Mouse (Mus musculus) midbrain, embryonic 15.5 days (tissue): Measurements from ENCODE around the gene Ncoa1. TPM values are rescaled to one million over a fixed set of nuclear protein-coding genes. Genes with fewer than 3 reads are reported as not detected.

ENCODE experiments used
- ATAC-seq: fragments of 200-750 bp; cut with Nextera tagmentation; replicated peaks from 2 replicates; pipeline ENCODE4 v1.8.0; 2017; ENCODE audit warnings: moderate TSS enrichment
- H3K27ac ChIP-seq: fragments of 300-500 bp; sonication (generic); 2 replicates; pipeline ENCODE4 v1.5.1; 2015; ENCODE audit warnings: mild to moderate bottlenecking, inconsistent platforms
- H3K27me3 ChIP-seq: fragments of 300-500 bp; sonication (generic); replicated peaks from 2 replicates; pipeline ENCODE4 v1.6.1; 2015; ENCODE audit warnings: inconsistent platforms
- H3K36me3 ChIP-seq: fragments of 300-500 bp; sonication (generic); replicated peaks from 2 replicates; pipeline ENCODE4 v1.6.1; 2015; ENCODE audit warnings: inconsistent platforms
- H3K4me1 ChIP-seq: fragments of 300-500 bp; sonication (generic); 2 replicates; pipeline ENCODE4 v1.6.1; 2015; ENCODE audit warnings: inconsistent platforms
- H3K4me2 ChIP-seq: fragments of 300-500 bp; sonication (generic); 2 replicates; pipeline ENCODE4 v1.6.1; 2015; ENCODE audit warnings: inconsistent platforms, mild to moderate bottlenecking, moderate library complexity
- H3K4me3 ChIP-seq: fragments of 300-500 bp; sonication (generic); 2 replicates; pipeline ENCODE4 v1.5.1; 2015; ENCODE audit warnings: mild to moderate bottlenecking, inconsistent platforms
- H3K9ac ChIP-seq: fragments of 300-500 bp; sonication (generic); 2 replicates; pipeline ENCODE4 v1.6.1; 2015; ENCODE audit warnings: mild to moderate bottlenecking, inconsistent platforms
- H3K9me3 ChIP-seq: fragments of 300-500 bp; sonication (generic); 2 replicates; pipeline ENCODE4 v1.6.1; 2016; ENCODE audit warnings: inconsistent platforms
- WGBS: fragments of 180-500 bp; shearing (Covaris S2); methylation state at CpG from one replicate; pipeline ENCODE4 v1.1.7; 2015; ENCODE audit warnings: mixed read lengths; 5-methylcytosine and 5-hydroxymethylcytosine counted together
- polyA plus RNA-seq: library from polyadenylated mRNA; unstranded; fragments of >200 nt; fragmentation: Nextera tagmentation; extraction: Ambion mirVana; gene quantifications from 2 replicates; pipeline ENCODE4 v1.2.1, GENCODE M21; 2015

Gene Ncoa1
- polyA plus RNA-seq, 1 experiment from 2014 or later: 12.5 TPM

DNA sequence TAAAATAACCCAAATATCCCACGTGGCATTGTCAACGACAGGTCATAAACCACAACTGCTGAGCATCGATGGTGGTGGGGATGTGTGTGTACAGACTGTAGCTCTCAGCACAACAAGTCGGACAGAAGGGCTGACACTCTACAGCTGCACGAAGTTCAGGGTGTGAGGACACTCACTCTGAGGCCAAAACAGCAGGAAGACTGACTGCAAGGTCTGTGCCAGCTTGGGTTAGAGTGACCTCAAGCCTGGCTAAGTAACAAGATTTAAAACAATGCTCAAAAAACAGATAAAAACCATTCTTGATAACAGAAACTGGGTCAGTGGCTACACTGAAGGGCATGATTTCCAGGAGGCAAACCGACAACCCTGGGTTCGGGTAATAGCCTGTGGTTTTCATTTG is 246.8 kb downstream of the Ncoa1 start:
- Histone ChIP-seq H3K9ac (no peak overlapping the region), H3K4me3 (no peak overlapping the region), H3K4me1 (peaks cover 18% of the 10 kb centered on the region), H3K36me3 (0 out of 2 replicates have a peak, but pooled peaks cover 5% of the 10 kb centered on the region), H3K27me3 (no peaks in the 10 kb centered on the region), H3K27ac (no peak overlapping the region), H3K9me3 (no peaks in the 10 kb centered on the region), H3K4me2 (no peak overlapping the region)
- no peak for ATAC-seq
- WGBS: 95% methylated on average over 7 of the region's 7 CpGs

- H3K36me3 ChIP-seq: peaks cover 17% of the 10 kb centered on the region; the same call in 1 of the 2 replicates
- H3K4me1 ChIP-seq: no peaks in the 10 kb centered on the region
- H3K9ac ChIP-seq: no peak overlapping the region
- H3K9me3 ChIP-seq: no peaks in the 10 kb centered on the region
- H3K27ac ChIP-seq: no peak overlapping the region
- H3K4me2 ChIP-seq: no peak overlapping the region
- H3K4me3 ChIP-seq: no peak overlapping the region
- ATAC-seq: no peak
- no peaks in the 10 kb centered on the region for H3K27me3 ChIP-seq
- 61% methylated on average over 8 of the region's 8 CpGs for WGBS
These were observed 264.1 kb downstream of the Ncoa1 start for GRCm38 (mm10) chr12:4212908-4213307.

DNA sequence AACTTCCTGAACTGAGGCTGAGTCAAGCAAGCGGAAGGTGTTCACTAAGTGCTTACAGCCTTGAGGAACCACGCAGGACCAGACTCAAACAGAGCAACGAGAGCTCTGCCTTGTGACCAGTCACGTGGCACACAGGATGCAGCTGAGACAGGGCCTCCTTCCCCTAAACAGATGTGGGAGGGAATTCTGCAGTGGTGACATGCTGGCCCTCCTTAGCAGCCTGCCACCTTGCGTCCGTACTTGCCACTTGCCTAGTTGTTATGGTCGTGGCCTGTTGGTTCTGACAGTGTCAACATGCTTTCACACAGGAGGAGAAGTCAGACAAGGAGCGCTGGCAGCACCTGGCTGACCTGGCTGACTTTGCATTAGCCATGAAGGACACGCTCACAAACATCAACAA is 265.8 kb downstream of the Ncoa1 start:
- Histone ChIP-seq H3K9me3 (no peaks in the 10 kb centered on the region), H3K4me2 (no peak overlapping the region), H3K4me1 (no peaks in the 10 kb centered on the region), H3K36me3 (peaks cover 18% of the 10 kb centered on the region; the same call in 1 of the 2 replicates), H3K9ac (no peak overlapping the region), H3K4me3 (no peak overlapping the region), H3K27ac (no peak overlapping the region), H3K27me3 (no peaks in the 10 kb centered on the region)
- WGBS: 93% methylated on average over 9 of the region's 9 CpGs
- ATAC-seq: no peak

DNA sequence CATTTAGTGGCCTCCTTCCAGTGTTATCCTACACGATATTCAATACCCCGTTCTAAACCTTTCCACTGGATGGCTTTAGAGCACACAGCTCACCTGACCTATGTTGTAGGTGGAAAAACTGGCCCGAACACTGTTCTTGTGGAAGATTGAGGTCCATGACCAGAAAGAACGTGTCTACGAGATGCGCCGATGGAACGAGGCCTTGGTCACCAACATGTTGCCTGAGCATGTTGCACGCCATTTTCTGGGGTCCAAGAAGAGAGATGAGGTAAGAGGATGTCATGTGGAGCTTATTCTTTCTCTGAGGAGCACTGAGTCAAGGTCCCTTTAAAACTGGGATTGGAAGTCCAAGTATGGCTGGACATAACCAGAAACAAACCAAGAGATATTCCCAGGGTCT is 267.8 kb downstream of the Ncoa1 start:
- Histone ChIP-seq H3K27ac (no peak overlapping the region), H3K4me1 (no peaks in the 10 kb centered on the region), H3K27me3 (no peaks in the 10 kb centered on the region), H3K4me2 (no peak overlapping the region), H3K36me3 (peaks cover 23% of the 10 kb centered on the region; the same call in 1 of the 2 replicates), H3K4me3 (no peak overlapping the region), H3K9me3 (no peaks in the 10 kb centered on the region), H3K9ac (no peak overlapping the region)
- ATAC-seq: no peak
- WGBS: 97% methylated on average over 9 of the region's 9 CpGs

GRCm38 (mm10) chr12:4208405-4209133 is 268.4 kb downstream of the Ncoa1 start:
- Histone ChIP-seq H3K27me3 (no peaks in the 10 kb centered on the region), H3K4me1 (no peaks in the 10 kb centered on the region), H3K36me3 (peaks cover 17% of the 10 kb centered on the region; the same call in 1 of the 2 replicates), H3K4me2 (no peak overlapping the region), H3K9ac (no peak overlapping the region), H3K27ac (no peak overlapping the region), H3K4me3 (no peak overlapping the region), H3K9me3 (no peaks in the 10 kb centered on the region)
- 80% methylated on average over 13 of the region's 15 CpGs for WGBS
- no peak for ATAC-seq

DNA sequence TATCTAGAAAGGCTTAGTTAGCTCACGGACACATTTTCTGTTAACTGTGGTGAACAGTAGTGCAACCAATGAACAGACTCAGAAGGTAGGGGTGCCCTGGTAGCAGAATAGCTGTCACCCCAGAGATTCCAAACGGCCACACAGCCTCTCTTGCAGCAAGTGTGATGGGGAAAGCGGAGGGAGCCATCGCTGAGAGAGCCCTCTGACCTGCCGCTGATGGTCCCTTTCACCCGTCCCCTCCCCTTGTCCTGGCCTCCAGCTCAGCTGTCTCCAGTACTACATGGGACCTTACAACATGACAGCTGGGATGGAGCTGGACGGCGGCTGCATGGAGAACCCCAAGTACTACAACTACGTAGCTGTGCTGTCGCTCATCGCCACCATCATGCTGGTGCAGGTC is 270.9 kb downstream of the Ncoa1 start:
- no peak for ATAC-seq
- Histone ChIP-seq H3K36me3 (peaks cover 8% of the 10 kb centered on the region; the same call in 1 of the 2 replicates), H3K4me1 (no peaks in the 10 kb centered on the region), H3K9me3 (no peaks in the 10 kb centered on the region), H3K9ac (no peak overlapping the region), H3K27ac (no peak overlapping the region), H3K4me2 (no peak overlapping the region), H3K4me3 (no peak overlapping the region), H3K27me3 (no peaks in the 10 kb centered on the region)
- WGBS: 93% methylated on average over 11 of the region's 11 CpGs

DNA sequence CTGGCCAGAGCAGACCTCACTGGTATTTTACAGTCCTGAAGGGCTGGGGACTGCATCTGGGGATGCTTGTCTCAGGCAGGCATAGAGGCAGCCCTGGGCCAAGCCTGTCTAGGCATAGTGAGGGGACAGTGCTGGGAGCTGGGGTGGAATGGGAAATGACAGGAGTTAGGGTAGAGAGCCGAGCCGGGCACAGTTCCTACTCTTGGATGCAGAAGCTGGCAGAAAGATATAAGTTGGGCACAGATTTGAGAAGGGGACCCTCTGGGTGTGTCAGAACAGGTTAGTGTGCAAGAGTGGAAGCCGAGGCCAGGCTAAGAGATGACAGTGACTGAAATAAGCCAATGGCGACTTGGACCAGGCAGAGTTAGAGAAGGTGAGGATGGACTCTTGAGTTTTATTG is 274.8 kb downstream of the Ncoa1 start:
- whole genome bisulfite sequencing: 93% methylated on average over 4 of the region's 4 CpGs
- no peak for ATAC-seq

DNA sequence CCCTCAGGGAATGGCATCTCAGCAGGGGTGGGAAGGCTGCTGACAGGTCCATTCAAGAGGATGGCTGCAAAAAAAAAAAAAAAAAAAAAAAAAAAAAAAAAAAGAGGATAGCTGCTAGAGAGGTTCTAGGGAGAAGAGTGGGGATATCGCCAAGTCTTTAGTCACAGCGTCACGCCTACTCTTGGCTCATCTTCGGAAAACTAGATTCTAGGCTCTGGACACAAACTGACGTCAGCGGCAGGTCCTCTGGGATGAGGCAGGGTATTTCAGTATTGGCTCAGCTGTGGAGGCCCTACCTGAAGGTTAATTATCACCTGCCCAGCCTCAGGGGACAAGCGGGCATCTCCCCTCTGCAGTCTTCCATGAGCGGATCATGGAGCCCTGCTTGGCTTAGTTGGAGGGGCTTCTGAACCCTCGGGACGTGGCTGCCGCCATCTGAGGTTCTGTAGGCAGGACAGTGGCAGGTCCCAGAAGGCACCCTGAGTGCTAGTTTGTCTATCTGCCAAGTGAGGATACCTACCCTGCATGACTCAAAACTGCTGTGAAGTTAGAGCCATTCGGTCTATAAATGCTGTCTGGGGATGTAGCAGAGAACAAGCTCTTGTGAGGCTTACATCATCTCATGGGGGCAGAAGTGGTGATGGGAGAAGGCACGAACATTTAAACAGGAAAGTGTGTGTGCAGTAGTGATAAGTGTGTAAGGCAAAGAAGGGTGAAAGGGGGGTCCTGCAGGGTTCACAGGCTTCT is 275.4 kb downstream of the Ncoa1 start:
- Histone ChIP-seq H3K9ac (no peak overlapping the region), H3K27ac (no peak overlapping the region), H3K4me3 (no peak overlapping the region), H3K36me3 (peaks cover 6% of the 10 kb centered on the region; the same call in 1 of the 2 replicates), H3K27me3 (no peaks in the 10 kb centered on the region), H3K4me1 (no peaks in the 10 kb centered on the region), H3K4me2 (no peak overlapping the region), H3K9me3 (no peaks in the 10 kb centered on the region)
- 86% methylated on average over 13 of the region's 13 CpGs for WGBS
- no peak for ATAC-seq

More for the DNA sequence above, 274.8 kb downstream of the Ncoa1 start:
- no peaks in the 10 kb centered on the region for H3K9me3 ChIP-seq
- peaks cover 6% of the 10 kb centered on the region; the same call in 1 of the 2 replicates for H3K36me3 ChIP-seq
- no peaks in the 10 kb centered on the region for H3K27me3 ChIP-seq
- H3K4me1 ChIP-seq: no peaks in the 10 kb centered on the region
- H3K27ac ChIP-seq: no peak overlapping the region
- no peak overlapping the region for H3K4me2 ChIP-seq
- no peak overlapping the region for H3K9ac ChIP-seq
- H3K4me3 ChIP-seq: no peak overlapping the region

DNA sequence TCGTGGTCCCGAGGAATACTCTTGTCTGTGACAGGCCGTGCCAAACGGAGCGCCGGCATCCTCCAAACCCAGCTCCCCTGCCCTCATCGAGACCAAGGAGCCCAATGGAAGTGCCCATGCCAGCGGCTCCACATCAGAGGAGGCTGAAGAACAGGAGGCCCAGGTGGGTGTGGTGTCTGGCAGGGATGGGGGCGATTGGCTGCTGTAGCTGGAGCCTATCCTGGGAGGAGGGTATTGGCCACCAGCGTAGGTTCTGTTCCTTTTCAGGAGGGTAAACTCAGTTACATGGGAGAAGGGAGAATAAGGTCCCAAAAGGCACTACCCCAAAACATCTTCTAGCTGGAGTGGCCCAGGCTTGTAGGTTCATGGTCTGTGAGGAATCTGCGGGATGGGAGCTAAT is 277.7 kb downstream of the Ncoa1 start:
- no peak for ATAC-seq
- Histone ChIP-seq H3K4me2 (no peak overlapping the region), H3K4me1 (no peaks in the 10 kb centered on the region), H3K27me3 (no peaks in the 10 kb centered on the region), H3K27ac (no peak overlapping the region), H3K9ac (no peak overlapping the region), H3K36me3 (no peaks in the 10 kb centered on the region), H3K4me3 (no peak overlapping the region), H3K9me3 (no peaks in the 10 kb centered on the region)
- WGBS: 97% methylated on average over 11 of the region's 11 CpGs

DNA sequence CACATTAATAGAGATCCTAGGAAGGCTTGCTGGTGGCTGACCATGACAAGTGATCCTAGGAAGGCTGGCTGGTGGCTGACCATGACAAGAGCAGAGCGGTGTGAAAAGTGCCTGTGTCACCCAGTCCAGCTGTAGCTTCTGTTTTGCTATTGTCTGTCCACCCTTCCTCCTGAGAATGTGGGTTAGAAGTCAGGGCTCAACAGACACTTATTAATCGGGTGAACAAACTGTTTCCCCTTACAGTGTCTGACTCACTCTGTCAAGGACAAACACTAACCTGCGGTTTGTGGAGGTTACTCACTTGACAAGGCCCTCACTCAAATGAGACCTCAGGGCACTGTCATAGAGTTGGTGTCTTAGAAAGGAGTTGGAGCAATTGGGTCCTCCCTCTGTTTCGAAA is 278.3 kb downstream of the Ncoa1 start:
- H3K9ac ChIP-seq: no peak overlapping the region
- H3K4me3 ChIP-seq: no peak overlapping the region
- no peaks in the 10 kb centered on the region for H3K27me3 ChIP-seq
- 94% methylated on average over 4 of the region's 4 CpGs for WGBS
- ATAC-seq: no peak
- H3K4me2 ChIP-seq: no peak overlapping the region
- H3K27ac ChIP-seq: no peak overlapping the region
- H3K4me1 ChIP-seq: no peaks in the 10 kb centered on the region
- H3K9me3 ChIP-seq: no peaks in the 10 kb centered on the region
- H3K36me3 ChIP-seq: no peaks in the 10 kb centered on the region
